Mouse (Mus musculus) CH12F3 (cell line): ENCODE results near the gene Marveld1.

Experiments used
- in situ Hi-C: fragments of 300-500 bp; cut with MboI; formaldehyde crosslinking; loops from 2 replicates; pipeline ENCODE4 v1.14.3; 2020; ENCODE audit warnings: low sequenced_read_pairs

Gene Marveld1

DNA sequence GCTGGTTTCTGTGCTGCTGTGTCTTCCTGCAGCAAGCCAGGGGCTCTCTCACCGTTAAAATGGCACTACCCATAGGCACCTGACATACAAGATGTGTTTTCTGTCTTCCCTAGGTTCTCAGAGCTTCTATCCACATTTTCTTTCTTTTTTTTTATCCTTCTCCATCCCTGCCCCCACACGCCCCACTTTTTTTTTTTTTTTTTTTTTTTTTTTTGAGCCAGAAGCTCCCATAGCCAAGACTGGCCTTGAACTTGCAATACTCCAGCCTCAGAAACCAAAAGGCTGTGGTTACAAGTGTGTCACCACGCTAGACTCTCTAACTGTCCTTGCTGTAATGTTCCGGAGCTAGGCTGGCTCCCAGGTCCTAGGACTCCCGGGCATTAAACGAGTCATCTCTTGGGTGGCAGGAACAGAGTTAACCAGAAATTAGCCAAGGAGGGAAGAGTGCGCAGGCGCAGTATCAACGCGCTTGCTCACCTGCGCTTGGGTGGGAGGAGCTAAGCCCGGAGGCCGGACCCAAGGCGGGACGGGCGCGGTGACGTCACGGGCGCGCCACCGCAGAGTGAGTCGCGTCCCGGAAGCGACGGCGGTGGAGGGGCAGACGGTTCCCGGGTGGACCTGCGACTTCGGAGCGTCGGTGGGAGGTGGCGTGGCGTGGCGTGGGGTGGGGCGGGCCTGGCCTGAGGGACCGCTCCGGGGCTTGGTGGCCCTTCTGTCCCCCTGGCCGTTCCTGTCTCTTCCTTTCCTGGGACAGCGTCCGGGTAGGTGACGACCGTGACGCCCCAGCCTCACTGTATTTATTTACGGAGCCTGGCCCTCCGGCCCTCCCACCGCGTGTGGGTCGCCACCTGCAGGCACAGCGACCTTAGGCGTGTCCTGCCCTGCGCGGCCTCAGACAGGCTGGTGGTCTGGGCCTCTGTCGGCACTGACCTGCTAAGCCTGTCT lies 23.1 kb downstream of the Marveld1 start:
- in situ Hi-C loops: no loop called here

DNA sequence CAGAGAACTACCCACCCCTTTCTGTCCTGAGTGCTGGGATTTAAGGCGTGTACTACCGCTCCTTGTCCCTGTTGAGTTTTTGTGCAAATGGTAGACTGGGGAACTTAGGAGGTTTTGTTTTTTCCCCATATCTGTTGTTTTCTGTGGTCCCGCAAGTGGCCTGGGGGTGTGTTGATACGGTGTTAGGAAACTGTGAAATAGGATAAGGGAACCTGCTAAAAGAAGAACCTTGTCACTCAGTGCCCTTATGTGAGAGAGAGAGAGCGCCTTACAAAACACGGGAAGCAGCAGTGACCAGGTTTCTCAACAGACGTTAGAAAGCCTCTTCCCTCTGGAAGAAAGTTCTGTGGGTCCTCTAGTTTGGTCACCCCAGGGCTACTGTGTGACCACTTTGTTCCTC lies 29.6 kb downstream of the Marveld1 start:
- in situ Hi-C loops: no loop called here

DNA sequence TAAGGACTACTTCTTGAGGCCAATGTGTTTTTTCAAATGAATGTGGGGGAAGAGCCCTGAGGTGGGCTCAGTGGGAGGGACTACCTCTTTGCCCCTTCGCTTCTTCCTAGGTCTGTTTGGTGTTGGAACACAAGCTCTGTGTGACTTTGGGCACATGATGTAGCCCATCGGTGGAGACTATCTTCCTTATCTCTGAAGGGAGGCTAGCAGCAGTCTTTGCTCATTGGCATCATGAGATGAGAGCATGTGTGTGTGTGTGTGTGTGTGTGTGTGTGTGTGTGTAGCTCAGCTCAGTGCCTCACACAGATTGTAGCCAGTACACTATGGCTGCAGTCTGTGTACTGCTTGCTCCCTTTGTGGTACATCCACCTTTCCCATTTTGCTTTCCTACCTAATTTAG lies 30.3 kb downstream of the Marveld1 start:
- in situ Hi-C loops: no loop called here

DNA sequence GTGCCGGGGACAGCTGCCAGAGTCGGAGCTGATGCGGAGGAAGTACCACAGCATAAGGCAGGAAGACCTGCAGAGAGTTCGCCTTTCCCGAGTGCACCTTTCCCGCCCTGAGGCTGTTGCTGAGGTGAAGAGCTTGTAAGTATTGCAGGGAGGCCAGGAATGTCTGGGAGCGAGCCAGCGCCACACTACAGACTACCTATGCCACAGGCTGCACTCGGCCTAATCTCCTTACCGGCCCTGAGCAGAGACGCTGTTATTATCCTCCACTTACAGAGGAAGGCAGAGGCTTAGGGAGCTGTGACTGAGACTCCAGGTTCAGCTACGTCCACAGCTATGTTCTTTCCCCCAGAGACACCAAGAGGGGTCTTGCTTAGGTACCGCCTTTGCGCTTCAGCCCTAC lies 32.2 kb downstream of the Marveld1 start:
- in situ Hi-C loops: no loop called here

DNA sequence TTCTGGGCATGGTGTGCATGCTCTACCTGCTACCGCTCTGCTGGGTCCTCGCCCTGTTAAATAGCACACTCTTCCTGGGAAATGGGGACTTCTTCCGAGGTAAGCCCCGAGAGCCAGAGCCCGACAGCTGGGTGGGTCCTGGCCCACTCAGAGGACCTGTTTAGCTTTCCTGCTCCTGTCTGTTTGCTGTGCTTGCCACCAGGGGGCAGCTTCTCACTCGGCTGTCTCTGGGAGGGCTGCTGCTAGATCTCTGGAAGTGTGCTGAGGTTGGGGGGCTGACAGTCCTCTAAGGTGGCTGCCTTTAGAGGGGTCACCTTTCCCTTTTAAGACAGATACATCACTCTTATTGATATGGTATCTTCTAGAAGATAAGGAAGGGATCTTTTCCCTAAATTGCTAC lies 35.5 kb downstream of the Marveld1 start:
- in situ Hi-C loops: no loop called here

DNA sequence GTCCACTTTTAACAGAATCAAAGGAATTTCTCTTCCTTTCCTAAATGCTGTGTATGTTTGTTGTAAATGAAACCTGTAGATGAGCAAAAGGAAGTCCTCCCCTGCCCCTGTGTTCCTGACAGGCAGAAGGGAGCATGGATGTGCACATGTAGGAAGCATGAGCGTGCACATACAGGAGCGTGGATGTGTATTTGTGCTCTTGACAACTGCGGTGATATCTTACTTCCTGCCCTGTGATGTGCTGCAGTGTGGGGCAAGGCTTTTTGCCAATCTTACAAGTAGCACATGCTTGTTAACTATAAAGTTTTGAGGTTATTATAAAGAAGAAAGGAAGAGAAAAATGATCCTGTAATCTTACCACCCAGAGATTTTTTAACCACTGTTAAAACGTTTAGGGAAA lies 42.5 kb downstream of the Marveld1 start:
- in situ Hi-C loops: no loop called here

DNA sequence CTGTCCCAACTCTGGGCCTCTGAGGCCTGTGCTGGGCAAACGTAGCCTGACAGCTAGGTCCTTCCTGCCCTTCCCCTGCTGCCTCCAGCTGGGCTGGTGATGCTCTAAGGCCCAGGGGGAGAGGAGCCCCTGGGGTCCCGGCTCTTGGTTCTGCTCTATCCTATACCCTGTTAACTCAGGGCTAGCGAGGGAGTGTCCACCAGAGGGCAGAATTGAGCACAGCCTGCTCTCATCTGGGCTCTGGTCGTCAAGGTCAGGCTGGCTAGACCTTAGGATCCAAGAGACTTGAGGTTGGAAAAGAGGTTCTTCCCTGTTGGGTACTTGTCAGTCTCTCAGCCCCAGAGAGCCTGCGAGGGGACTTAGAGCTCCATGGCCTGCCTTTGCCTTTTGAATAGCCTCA lies 43.3 kb downstream of the Marveld1 start:
- in situ Hi-C loops: no loop called here

DNA sequence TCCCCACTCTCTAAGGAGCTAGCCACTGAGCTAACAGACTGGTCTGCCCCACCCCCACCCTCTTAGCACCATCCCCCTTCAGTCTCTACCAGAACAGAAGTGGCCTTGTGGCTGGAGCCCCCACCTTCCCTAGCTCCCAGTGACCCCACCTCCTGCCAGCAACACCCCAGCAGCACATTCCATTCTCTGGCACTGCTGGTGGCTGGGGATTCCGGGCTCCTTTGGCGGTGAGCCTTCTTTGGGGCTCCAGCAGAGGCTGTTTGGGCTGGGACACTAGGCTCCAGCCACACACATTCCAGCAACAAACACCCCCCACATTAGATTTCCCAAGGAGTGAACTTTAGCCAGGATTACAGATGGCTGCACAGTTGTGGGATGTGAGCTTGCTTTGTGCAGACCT lies 46.1 kb downstream of the Marveld1 start:
- in situ Hi-C loops: no loop called here

DNA sequence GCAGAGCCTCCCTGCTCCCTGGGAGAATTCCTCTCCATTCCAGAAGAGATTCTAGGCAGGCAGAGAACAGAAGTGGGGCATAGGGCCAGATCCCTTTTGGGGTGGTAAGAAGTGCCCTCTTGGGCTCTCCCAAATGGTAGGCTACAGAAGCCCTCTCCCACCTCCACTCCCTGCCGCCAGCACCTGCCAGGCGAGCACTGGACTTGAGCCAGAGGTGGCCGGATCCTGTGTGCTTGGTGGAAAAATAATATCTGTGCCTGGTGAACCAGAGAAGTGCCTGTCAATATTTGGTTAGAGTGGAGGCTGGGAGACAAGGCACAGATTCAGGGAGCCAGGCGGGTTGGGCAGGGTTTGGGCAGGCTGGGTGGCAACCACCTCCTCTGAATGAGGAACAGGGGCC lies 49.2 kb downstream of the Marveld1 start:
- in situ Hi-C loops: no loop called here

DNA sequence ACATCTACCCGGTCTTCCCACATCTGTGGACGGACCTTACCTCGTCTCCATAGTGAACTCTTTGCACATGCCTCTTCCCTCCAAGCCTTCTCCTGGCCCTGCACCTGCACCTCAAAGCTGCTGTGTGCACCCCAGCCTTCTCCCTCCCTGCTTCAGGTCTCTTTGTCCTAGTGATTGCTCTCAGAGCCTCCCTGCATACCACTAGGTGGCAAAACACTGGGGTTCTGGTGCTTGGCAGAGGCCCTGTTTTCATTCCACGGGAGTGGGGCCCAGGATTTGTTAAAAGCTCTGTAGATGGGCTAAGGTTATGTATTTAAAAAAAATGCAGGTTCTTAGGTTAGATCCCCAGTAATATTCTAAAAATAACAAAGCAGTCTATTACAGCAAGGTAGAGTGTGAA lies 49.9 kb downstream of the Marveld1 start:
- in situ Hi-C loops: no loop called here

DNA sequence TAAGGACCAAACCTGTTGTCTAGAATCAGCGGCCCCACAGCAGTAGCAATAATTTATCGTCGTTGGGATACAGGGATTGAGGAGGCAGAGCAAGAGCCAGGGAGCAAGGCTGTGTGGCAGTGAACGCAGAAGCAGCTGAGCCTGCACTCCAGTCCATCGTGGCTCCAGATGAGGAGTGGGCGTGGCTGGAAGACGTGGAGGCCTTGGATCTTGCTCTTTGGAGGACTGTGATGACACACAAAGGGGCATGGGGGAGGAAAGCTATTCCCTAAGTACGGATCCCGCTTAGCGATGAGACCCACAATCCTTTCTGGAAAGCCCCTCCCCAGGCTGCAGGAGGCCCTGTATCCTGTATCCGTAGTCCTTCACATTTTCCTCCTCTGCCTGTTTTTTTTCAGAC lies 50.8 kb downstream of the Marveld1 start:
- in situ Hi-C loops: no loop called here
